Mouse (Mus musculus) adipocyte (in vitro differentiated cells): ENCODE results near the gene Otud5.
"Not testable (repeated sequence)": the region's sequence is repeated elsewhere in the genome, so short reads cannot be mapped to it uniquely, and the experiment has no call there.

ENCODE experiments used
- DNase-seq: peaks from one replicate; pipeline ENCODE4 v3.0.0-alpha.2; 2016; ENCODE audit warnings: low spot score

The Otud5 gene

DNA sequence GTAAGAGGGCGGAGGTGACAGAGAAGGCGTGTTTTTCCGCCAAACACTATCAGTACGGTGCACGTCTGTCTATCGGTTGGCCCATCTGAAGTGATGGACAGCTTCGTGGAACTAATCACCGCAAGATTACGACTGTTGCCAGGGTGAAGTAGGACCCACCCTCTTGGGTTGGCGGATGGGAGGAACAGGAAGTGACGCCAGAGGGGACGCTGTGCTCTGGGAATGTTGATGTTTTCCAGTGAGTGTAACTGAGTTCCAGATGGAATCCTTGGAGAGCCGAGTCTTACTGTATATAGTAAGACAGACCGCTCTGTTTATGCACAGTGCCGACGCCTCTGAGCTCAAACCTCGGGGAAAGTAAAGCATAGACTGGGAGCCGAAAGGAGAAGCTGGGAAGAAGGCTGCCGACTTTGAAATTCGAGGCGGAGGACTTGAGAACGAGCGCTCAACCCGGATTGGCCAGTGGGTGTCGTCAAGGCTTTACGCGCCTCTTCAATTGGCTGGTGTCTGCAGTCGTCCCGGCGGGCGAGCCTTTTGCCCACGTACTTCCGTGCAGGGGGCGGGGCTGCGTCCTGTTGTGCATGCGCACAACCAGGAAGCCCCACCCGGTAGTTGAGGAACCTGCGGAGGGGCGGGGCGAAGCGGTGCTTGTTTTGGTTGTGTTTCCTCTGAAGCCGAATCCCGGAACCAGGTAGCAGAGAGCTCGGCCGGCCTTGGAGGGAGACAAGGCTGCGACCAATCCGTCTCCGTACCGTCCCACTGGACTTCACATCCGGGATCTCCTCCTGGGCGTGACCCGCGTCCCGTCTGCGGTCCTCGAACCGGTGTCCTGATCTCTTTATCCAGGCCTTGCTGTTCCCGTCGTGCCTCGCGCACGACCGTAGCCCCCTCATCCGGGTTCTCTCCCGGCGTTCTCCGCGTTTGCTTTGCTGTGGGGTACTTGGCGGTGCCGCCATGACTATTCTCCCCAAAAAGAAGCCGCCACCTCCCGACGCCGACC, at the start of gene Otud5:
TSS of gene Otud5 (plus strand) at position 202 of the 1,000 bp plus-strand sequence.
- DNase-seq: peak; percentile 97

DNA sequence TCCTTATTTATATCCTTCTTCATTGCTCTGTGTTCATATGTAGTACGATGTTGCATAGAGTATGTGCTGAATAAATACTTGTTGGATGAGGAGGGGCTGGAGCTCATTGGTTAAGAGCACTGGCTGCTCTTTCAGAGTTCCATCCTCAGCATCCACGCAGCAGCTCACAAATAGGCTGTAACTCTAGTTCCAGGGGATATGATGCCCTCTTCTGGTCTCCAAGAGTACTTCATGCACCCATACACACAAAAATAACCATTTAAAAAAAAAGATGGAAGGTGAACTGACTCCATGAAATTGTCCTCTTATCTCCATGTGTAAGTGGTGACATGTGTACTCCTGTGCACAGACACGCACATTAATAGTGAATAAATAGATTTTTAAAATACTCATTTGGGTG, 47.8 kb upstream of the Otud5 start:
- peak; percentile 32 for DNase-seq

DNA sequence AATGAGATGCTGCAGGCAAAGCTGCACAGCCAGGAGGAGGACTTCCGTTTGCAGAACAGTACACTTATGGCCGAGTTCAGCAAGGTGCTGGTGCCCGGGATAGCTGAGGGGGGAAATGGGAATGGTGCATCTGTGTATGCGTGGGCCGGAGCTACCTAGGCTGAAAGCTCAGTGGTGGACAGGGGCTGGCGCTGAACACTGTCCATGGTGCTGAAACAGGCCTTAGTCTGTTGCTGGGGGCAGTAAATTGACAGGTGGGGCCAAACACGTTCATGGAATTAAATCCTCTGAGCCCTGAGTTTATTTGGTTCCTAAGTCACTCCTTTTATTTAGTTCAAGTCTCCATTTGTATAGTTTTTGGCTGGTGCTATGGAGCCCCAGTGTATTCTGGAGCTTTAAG, 46.1 kb upstream of the Otud5 start:
- peak; percentile 31 for DNase-seq

DNA sequence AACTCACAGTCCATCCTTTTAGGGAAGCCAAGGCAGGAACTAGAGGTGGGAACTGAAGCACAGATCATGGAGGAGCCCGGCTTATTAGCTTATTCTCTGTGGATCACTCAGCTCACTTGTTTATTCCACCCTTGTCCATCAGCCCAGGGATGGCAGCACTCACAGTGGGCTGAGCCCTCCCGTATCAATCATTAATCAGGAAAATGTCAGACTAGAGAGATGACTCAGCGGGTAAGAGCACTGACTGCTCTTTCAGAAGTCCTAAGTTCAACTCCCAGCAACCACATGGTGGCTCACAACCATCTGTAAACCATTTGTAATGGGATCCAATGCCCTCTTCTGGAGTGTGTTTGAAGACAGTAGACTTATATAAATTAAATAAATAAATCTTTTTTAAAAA, 43.8 kb upstream of the Otud5 start:
- no peak for DNase-seq

DNA sequence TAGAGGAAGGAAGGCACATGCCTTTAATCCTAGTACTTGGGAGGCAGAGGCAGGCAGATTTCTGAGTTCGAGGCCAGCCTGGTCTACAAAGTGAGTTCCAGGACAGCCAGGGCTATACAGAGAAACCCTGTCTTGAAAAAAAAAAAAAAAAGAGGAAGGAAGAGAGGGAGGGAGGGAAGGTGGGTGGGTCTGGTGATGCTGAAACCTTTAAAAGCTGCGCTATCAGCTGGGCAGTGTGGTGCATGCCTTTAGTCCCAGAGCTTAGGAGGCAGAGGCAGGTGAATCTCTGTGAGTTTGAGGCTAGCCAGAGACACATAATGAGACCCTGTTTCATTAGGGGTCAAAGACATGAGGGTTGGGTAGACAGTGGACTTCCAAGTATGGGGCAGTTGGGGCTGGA, 39.0 kb upstream of the Otud5 start:
- not testable (repeated sequence) for DNase-seq

DNA sequence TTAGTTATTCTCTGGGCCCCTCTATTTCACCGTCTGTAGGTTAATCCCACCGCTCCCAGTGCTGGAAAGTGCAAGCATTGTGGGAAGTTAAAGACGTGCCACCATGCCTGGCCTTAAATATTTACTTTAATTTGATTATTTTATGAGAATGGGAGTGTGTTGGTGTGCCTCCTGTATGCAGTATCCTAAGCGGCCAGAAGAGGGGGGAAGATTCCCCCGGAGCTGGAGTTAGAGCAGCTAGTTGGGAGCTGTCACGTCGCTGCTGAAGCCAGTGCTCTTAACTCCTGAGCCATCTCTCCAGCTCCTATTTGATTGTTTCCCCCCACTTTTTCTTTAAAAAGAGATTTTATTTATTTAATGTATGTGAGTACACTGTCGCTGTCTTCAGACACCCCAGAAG, 26.1 kb upstream of the Otud5 start:
- DNase-seq: not testable (repeated sequence)

DNA sequence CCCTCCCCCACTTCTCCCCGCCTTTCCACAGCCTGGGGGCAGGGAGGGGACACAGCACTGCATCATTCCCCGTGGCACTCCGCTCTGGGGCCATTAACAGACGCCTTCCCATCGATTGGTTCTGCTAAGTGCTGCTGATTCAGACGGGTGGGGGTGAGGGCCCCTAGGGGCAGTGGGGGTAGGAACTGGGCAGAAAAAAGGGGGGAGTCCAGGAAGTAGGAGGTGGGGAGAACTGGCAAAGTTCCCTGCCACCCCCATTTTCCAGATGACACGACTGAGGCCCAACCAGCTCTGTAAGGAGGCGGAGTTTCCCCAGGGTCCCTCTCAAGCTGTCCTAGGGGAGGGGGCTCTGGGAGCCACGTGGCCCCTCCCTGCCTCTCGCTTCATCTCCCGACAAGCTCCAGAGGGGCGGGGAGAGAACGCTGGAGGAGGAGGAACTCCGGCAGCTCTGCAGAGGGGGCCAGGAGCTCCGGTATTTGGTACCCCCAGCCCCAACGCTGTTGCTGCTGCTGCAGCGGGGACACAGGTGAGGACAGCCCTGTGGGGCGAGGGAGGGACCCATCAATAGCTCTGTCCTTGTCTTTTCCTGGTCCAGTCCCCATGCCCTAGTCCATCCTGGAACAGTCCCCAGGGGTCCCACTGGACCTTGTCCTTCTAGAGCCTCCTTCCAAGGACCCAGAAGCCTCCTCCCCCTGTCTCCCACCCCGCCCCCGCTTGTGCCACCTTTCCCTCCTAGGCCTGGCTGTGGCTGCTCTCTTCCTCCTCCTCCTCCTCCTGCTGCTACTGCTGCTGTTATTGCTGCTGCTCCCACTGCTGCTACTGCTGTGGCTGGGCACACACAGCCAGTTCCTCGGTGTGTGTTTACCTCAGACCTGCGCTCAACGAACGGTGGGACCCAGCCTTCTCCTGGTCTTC, 19.0 kb upstream of the Otud5 start, which contains the start of gene Kcnd1:
TSS of gene Kcnd1 (plus strand) at position 425 of the 915 bp plus-strand sequence.
- DNase-seq: no peak

DNA sequence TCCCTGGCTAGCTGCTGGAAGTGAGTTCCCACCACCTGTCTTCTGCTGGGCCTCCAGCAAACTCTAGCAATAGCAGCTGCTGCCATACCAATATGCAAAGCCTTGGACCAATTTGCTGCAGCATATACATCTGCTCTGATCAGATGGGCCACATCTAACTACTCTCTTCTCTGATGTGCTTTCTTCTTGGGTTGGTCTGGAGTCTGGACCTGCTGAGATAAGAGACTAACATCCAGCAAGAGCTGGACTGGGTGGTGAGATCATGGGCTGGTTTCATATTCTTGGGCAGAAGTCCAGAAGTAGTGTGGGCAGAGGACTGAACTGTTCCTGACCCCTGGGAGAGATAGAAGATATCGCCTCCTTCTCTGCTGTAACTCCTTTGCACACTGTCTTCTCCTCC, 4.0 kb upstream of the Otud5 start:
- no peak for DNase-seq

DNA sequence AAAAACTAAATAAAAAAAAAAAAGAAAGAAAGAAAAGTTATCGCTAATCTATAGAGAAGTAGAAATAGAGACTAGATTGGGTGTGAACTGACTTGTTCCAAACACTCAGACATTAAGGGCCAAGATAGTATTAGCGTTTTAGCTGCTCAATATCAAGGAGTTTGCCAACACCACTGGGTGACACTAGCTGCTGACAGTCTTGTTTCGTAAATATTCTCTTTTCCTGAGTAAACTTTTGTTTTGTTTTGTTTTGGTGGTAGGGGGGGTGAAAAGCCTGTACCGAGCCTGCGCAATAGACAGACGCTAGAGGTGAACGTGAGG, 362 bp upstream of the Otud5 start:
- no peak for DNase-seq

DNA sequence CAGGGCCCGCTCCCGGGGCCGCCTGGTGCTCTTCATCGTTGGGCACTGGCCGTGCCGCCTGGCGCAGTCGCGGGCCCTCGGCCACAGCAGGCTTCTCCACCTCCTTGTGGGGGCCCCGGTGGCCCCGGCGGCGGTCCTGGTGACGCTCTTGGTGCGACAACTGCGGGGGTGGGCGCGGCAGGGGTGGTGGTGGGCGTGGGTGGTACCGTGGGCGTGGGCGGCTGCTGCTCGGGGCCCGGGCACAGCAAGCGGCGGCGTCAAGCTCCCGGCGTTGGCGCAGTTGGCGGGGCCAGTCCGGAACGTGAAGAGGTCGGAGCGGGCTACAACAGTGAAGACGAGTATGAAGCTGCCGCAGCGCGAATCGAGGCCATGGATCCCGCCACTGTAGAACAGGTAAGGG, 1.2 kb downstream of the Otud5 start:
- DNase-seq: no peak

DNA sequence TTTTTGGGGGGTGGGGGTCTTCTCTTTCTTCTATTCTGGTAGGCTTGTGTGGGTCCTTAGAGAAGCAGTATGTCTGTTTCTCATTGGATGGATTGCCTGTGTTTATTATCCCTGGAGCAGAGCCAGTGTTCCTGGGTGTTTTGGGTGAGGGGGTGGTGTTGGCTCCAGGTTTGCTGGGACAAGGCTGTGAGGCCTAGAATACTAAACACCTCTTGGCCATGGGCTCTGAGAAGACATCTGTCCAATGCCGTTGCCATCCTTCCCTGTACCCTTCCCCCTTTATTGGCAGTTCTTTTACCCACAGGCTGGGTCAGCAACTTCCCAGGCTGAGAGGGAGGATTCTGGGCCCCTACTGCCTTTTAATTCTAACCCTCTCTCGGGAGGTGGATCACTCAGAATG, 6.7 kb downstream of the Otud5 start:
- no peak for DNase-seq

DNA sequence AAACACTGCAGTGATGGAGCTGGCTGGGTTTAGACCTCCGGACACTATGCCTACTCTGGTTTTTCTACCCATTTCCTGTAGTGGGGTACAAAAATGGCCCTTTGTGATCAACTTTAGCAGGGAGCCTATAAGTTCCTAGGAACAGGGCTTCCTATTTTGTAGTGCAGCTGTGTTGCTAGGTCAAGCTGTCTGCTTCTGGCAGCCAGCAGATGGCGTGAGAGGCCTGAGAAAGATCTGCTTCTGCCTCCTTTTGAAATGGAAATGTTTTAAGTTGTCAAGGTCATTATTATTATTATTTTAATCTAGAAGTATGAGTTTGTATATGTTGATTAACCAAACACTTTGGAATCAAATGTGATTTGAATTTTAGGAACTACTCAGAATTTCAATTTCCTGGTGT, 13.4 kb downstream of the Otud5 start:
- DNase-seq: peak; percentile 49

DNA sequence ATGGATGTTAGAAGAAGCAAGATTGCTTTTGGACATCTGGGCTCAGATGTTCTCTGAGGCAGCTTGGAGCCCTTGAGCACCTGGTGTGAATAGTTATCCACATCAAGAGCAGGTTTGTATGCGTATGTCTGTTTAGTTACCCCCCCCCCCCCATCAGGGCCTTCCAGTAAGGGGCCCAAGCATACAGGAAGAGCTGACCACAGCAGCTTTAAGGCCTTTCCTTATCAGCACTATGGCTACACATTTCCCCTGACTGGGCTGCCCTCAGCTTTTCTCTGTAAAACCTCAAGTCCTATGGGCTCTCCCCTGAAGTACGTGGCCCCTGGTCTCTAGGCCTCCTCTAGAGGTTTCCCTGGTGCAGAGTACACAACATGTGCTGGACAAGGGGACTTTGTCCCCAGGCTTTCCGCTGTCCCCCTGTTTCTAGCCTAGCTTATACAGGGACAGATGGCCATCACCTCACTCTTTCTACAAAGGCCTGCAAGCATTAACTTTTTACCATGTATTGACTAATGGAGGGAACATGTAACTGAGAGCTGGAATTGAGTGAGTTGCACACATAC, 18.1 kb downstream of the Otud5 start:
- no peak for DNase-seq

DNA sequence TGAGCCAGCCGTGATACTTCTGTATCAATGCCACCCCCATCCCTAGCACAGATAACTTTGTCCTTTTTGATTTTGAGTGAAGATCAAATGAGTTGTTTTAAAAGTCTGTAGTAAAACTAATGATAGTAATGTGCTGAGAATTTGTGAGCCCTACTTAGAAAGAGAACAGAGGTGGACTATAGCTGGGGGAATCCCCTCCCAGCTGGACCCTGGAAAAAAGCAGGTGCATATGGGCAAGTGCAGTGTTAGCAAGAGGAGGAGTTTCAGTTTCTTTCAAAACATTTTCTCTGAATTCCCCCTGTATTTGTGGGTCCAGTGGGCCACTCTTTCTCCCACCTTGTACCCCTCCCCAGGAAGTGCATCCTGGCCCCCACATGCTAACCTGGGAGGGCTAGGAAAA, 22.0 kb downstream of the Otud5 start:
- DNase-seq: no peak

DNA sequence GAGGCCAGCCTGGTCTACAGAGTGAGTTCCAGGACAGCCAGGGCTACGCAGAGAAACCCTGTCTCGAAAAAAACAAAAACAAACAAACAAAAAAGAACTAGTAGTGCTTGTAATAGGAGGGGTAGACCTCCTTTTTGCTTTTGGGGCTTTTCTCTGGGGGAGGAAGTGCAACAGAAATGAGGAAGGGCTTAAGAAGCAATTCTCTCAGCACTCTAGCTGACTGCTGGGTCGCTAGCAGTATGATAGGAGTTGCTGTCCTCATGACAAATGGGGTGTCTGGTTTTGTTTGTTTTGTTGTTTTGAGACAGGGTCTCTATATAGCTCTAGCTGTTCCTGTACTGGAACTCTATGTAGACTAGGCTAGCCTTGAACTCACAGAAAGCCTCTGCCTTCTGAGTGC, 23.4 kb downstream of the Otud5 start:
- no peak for DNase-seq

DNA sequence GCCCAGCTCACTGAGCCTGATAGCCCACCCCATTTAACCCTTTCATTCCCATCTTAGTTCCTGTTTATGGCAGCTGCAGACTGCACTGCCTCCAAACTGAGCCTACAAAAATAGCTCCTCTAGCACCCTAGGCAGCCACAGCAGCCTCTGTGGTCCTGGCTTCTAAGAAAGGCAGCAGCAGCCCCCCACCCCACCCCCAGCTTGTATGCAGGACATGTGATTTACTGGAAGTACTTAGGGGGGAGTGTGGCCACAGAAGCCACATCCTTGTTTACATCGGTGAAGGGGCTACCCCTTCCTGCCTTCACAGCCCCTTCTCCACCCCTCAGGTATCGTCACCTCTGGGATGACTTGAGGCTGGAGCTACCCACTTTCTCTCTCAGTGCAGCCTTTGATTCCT, 24.2 kb downstream of the Otud5 start:
- DNase-seq: no peak

DNA sequence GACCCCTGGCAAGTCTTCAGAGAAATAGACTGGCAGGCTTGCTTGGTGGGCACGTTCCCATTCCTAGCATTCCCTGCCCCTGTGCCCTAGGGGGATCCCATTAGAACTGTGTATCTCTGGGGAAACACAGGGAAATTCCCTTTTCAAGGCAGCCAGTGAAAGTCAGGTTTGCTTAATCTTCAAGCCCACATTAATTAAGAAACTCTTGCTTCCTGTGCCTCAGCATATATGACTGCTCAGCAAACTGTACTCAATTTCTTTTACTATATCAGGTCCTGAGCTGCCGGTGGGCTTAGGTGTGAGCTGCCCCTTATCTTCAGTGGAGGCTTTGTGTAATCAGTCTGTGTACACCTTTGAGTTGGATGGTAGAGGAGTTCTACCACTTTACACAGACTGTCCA, 24.6 kb downstream of the Otud5 start:
- no peak for DNase-seq

DNA sequence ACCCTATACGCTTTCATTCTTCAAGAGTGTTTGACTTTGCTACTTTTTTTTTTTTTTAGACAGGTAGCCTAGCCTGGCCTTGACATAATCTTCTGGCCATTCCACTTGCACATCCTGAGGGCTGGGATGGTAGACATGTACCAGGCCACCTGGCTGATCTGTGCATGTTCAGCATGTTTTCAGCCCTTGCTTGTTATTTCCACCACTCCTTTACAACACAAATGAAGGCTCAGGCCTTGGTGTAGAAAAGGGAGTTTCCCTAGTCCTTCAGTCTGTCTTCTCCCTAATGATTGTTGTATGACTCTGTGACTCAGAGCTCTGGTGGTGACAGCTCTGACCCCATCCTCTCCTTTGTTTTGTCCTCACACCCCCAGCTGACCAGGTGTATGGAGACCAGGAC, 26.0 kb downstream of the Otud5 start:
- no peak for DNase-seq

DNA sequence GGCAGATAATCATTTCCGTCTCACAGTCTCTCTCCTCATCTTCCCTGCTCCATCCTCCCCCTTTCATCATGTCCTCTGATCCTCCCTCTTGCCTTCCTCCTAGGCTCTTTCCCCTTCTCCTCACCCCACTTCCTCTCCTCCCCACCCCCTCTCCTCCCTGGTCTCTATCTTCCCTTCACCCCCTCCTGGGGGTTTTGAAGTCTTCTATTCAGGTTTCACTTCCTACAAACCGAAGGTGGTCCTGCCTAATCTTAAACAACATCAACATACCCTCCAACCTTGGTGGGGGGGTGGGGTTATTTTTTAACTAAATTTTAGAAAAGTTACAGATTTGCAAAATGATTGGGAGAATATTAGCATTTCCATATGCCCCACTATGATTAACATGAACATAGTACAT, 27.3 kb downstream of the Otud5 start:
- DNase-seq: no peak

DNA sequence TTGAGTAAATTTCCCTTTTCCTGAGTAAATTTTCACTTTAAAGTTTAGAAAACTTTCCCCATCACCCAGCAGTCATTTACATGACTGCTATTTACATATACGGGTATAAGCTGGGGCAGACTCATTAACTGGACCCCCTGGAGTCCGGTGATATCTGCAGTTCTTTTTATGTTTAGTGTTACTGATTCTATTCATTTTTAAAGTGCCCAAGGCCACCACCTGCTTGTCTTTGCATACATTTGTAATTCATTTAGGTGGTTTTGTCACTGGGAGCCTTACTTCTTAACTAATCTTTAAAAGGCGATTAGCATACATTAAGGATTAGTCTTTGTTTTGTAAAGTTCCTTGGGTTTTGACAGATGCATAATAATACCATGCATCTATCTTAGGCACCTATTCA, 28.7 kb downstream of the Otud5 start:
- DNase-seq: no peak

DNA sequence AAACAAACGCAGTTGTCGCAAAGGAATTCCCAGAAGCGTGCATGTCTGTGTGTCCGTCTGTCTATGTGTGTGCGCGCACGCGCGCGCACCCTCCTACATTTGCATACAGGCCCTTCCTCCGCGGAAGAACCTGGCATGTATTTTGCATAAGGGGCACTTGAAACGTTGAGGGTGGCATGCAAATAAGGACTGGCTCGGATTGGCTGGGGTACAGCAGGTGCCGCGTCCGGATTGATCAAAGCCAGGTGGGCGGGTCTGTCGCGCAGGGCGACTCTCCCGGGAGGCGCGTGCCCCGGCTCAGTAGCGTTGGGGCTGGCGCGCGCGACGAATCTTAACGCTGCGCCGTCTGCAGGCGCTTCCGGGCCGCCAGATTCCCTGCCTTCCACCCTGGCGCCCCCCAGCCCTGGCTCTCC, 36.8 kb downstream of the Otud5 start, which contains the start of gene Pim2:
TSS of gene Pim2 (plus strand) at position 256 of the 413 bp plus-strand sequence.
- no peak for DNase-seq

DNA sequence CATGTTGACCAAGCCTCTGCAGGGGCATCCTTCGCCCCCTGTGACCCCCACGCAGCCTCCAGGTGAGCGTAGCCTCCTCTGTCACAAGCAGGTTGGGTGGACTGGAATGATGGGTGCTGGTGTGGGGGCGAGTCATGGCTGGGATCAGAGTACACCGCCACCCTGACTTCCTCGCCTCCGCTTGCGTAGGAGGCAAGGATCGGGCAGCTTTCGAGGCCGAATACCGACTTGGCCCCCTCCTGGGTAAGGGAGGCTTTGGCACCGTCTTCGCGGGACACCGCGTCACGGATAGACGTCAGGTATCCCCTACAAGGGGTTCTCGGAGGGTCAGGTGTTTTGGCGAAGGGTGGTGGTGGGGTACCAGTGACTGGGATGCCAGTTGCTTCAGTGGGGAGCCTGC, 37.3 kb downstream of the Otud5 start:
- DNase-seq: no peak

DNA sequence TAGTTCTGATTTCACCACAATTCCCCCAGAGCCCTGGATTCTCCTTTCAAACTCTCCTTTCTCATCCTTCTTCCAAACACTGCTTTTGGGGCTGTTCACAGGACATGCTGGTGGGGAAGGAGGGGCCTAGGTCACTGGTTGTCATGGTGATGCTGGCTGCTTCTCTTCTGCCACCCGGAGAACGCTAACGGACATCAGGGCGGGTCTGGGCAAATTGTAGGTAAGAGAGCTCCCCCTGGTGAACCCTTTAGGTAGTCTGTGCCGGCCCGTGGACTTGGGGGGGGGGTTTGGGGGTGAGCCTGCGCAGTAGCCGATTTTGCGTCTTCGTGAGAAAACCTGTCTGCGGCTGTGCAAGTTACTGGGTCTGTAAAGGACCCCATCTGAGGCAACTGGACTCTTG, 38.7 kb downstream of the Otud5 start:
- DNase-seq: no peak
